Mouse (Mus musculus): ENCODE data around the gene Evc. TPM values are rescaled to one million over a fixed set of nuclear protein-coding genes. Genes with fewer than 3 reads are reported as not detected.
A peak's percentile ranks its signal among the peaks of the same experiment; 100 is the strongest.

The Evc gene
- total and polyA plus RNA-seq, 3 experiments: 0.17 to 0.91 (median 0.73) TPM

- H3K79me2 ChIP-seq (replicated peaks; ENCODE audit: control insufficient read depth, extremely low read depth, insufficient read depth, poor library complexity, severe bottlenecking): no peaks in the 10 kb centered on the region
- H3K9ac ChIP-seq (ENCODE audit: insufficient read depth, low read depth): peak overlapping the region; percentile 48
- TF ChIP-seq JUN (IDR thresholded peaks at IDR 0.05; ENCODE audit: insufficient read depth, low read depth, low read length) (no peak), MXI1 (IDR thresholded peaks at IDR 0.05; ENCODE audit: low read depth, low read length) (no peak), GABPA (IDR thresholded peaks at IDR 0.05; ENCODE audit: insufficient replicate concordance, low read depth, low read length) (no peak), IRF4 (IDR thresholded peaks at IDR 0.05; ENCODE audit: low read depth, low read length) (peak; percentile 48; the same call in 1 of the 2 replicates), SIN3A (IDR thresholded peaks at IDR 0.05; ENCODE audit: low read length) (no peak), USF2 (conservative IDR thresholded peaks at IDR 0.05; ENCODE audit: low read depth, low read length) (no peak), ZKSCAN1 (IDR thresholded peaks at IDR 0.05; ENCODE audit: borderline replicate concordance, low read depth, low read length) (no peak), POLR2A (IDR thresholded peaks at IDR 0.05; ENCODE audit: low read depth, low read length) (peak; percentile 45; the same call in 1 of the 2 replicates), BHLHE40 (IDR thresholded peaks at IDR 0.05; ENCODE audit: low read depth, low read length) (no peak), MYC (IDR thresholded peaks at IDR 0.05; ENCODE audit: low read depth, low read length) (no peak), ELF1 (IDR thresholded peaks at IDR 0.05; ENCODE audit: low read depth, low read length) (peak; percentile 86), MAFK (IDR thresholded peaks at IDR 0.05; ENCODE audit: insufficient replicate concordance, low read length) (no peak), RAD21 (IDR thresholded peaks at IDR 0.05; ENCODE audit: low read depth, low read length) (peak; percentile 26), ZC3H11A (IDR thresholded peaks at IDR 0.05; ENCODE audit: low read depth, low read length) (no peak), MAX (IDR thresholded peaks at IDR 0.05; ENCODE audit: low read length) (no peak), NRF1 (IDR thresholded peaks at IDR 0.05; ENCODE audit: low read depth, low read length) (no peak), ETS1 (conservative IDR thresholded peaks at IDR 0.05; ENCODE audit: low read depth, low read length) (no peak), MEF2A (IDR thresholded peaks at IDR 0.05; ENCODE audit: borderline replicate concordance, low read depth, low read length) (no peak), PAX5 (IDR thresholded peaks at IDR 0.05; ENCODE audit: low read length) (no peak), NELFE (IDR thresholded peaks at IDR 0.05; ENCODE audit: low read depth, low read length) (peak; percentile 60; the same call in 1 of the 2 replicates), SMC3 (IDR thresholded peaks at IDR 0.05; ENCODE audit: low read depth, low read length) (no peak; the same call in 1 of the 2 replicates), JUND (conservative IDR thresholded peaks at IDR 0.05; ENCODE audit: low read depth, low read length) (no peak), USF1 (IDR thresholded peaks at IDR 0.05; ENCODE audit: low read depth, low read length) (no peak), UBTF (IDR thresholded peaks at IDR 0.05; ENCODE audit: low read depth, low read length) (peak; percentile 69), MAZ (IDR thresholded peaks at IDR 0.05; ENCODE audit: low read depth, low read length) (no peak), ZNF384 (IDR thresholded peaks at IDR 0.05; ENCODE audit: low read depth, low read length) (no peak), E2F4 (IDR thresholded peaks at IDR 0.05; ENCODE audit: insufficient replicate concordance, low read depth, low read length) (no peak), POLR2AphosphoS2 (IDR thresholded peaks at IDR 0.05; ENCODE audit: low read depth, low read length) (no peak), HCFC1 (IDR thresholded peaks at IDR 0.05; ENCODE audit: low read depth, low read length) (0 out of 2 replicates have a peak, but pooled peaks have one; percentile 29), CHD2 (IDR thresholded peaks at IDR 0.05; ENCODE audit: low read length) (no peak), CHD1 (IDR thresholded peaks at IDR 0.05; ENCODE audit: low read depth, low read length) (no peak), KAT2A (IDR thresholded peaks at IDR 0.05; ENCODE audit: insufficient replicate concordance, low read length) (no peak), ZMIZ1 (IDR thresholded peaks at IDR 0.05; ENCODE audit: low read depth, low read length) (peak; percentile 66; the same call in 1 of the 2 replicates), CTCF (conservative IDR thresholded peaks at IDR 0.05 in 1 of 2, IDR thresholded peaks at IDR 0.05 in 1 of 2; ENCODE audit: low read depth in 2 of 2, low read length in 2 of 2) (peak in 1 of 2 experiments; percentile 52; a peak in 2 of 4 replicates), TBP (conservative IDR thresholded peaks at IDR 0.05; ENCODE audit: low read depth, low read length) (no peak), RCOR1 (conservative IDR thresholded peaks at IDR 0.05; ENCODE audit: low read depth, low read length) (no peak)
- H3K4me3 ChIP-seq (replicated peaks in 1 of 3; ENCODE audit: low read depth in 2 of 3, low read length in 2 of 3, poor library complexity in 1 of 3): peak overlapping the region; percentile 45 to 73 (median 61)
- peaks cover 10% of the 10 kb centered on the region for H3K9me3 ChIP-seq (replicated peaks; ENCODE audit: low read length)
- DNase-seq (ENCODE audit: extremely low read depth): peak; percentile 66
- peak overlapping the region; percentile 32 for H3K4me2 ChIP-seq (ENCODE audit: insufficient read depth, low read depth, poor library complexity, severe bottlenecking)
- dilution Hi-C loops (cut with MboI; ENCODE audit: extremely low pct_ligation_motif_present, extremely low pct_unique_long_range_greater_than_20kb, low sequenced_read_pairs) (no loop called here), in situ Hi-C loops (cut with MboI; ENCODE audit: low pct_ligation_motif_present, low pct_unique_long_range_greater_than_20kb, low sequenced_read_pairs) (loop anchor here (5.0 kb wide), 1 partner anchor 42 kb away; no protein-coding TSS in a partner anchor)
- H3K27ac ChIP-seq (ENCODE audit: insufficient read depth, low read depth): peak overlapping the region; percentile 26; the same call in 1 of the 2 replicates
- peaks cover 0 to 2% of the 10 kb centered on the region in 2 experiments for H3K36me3 ChIP-seq (replicated peaks in 1 of 2; ENCODE audit: control insufficient read depth in 1 of 2, insufficient read depth in 1 of 2, low read length in 1 of 2)
- peaks cover 12% of the 10 kb centered on the region for H3K27me3 ChIP-seq (replicated peaks)
- peaks cover 9 to 35% of the 10 kb centered on the region in 2 experiments for H3K4me1 ChIP-seq (ENCODE audit: control insufficient read depth in 1 of 2, insufficient read depth in 2 of 2)
Measured at GRCm38 (mm10) chr5:37245651-37246050, 91.0 kb downstream of the Evc start.
